Mouse (Mus musculus) layer of hippocampus, adult 11-12 months (tissue): ENCODE data around the gene Gm11146.

Experiments used
- DNase-seq: peaks from one replicate; pipeline ENCODE4 v3.0.0; 2022; ENCODE audit warnings: low spot score

Gene Gm11146

DNA sequence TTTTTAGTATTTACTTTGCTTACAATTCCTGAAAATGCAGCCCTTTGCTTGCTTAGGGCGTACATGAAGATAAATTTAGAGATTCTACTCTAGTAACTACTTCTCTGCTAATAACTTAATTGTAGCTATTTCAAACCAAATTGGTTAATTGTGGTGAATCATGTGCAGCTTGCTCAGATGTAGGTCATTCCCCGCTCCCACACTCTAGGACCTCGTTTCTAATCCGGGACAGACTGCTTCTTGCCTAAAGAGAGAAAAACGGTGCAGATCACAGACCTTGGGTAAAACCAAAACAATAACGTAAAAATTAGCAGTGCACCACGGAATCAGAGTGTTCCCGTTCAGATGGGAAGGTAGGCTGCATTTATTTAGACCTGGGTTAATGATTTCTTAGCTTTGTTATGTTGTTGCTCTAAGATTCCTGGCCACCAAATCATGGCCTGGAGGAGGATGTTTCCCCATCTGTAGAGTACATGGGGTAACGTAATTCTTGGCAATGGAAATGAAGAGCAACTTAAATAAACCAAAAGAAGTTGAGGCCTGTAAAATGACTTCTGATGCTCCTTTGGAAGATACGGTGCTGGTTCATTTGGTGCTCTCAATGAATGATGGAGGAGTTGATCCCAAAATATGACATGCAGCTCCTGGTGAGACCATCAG lies 45.3 kb downstream of the Gm11146 start:
- no peak for DNase-seq

DNA sequence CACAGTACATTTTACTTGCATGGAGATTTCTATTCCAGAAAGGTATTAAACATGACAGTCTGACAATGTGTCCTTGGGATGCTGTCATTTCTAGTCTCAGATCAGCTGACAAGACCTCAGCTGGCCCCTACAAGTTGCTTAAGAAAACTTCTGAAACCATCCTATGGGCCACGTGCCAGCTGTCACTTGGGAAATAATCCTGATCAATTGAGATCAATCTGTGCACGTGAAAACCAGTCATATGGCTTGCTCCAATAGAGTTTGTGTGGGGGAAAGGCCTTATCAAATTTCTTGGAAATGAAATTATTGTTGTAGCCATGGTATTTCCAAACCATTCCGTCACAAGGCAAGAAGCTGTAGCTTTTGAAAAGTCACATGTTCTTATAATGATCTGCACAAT lies 50.8 kb downstream of the Gm11146 start:
- DNase-seq = no peak
